Mouse (Mus musculus) G1E (cell line): ENCODE results near the gene Cul1. TPM values are rescaled to one million over a fixed set of nuclear protein-coding genes. Genes with fewer than 3 reads are reported as not detected.
A peak's percentile ranks its signal among the peaks of the same experiment; 100 is the strongest.

Experiments
- ATAC-seq: 2 replicates; pipeline ENCODE4 v1.8.0; 2016; ENCODE audit warnings: mild to moderate bottlenecking; ENCODE audit not compliant: insufficient number of reproducible peaks, poor library complexity, low FRiP score, severe bottlenecking; ENCODE audit errors: extremely low read depth
- DNase-seq: peaks from one replicate; pipeline ENCODE4 v3.0.0; 2012; ENCODE audit warnings: low spot score
- H3K27me3 ChIP-seq: 2 replicates; pipeline ENCODE4 v1.6.1; 2012; ENCODE audit warnings: mild to moderate bottlenecking, low read length, inconsistent platforms; ENCODE audit not compliant: insufficient read depth
- H3K36me3 ChIP-seq: replicated peaks from 2 replicates; pipeline ENCODE3; 2012; ENCODE audit warnings: mild to moderate bottlenecking, inconsistent platforms
- H3K4me1 ChIP-seq: 2 replicates; pipeline ENCODE4 v1.6.1; 2012; ENCODE audit warnings: low read depth, low read length, inconsistent platforms, mixed read lengths; ENCODE audit not compliant: insufficient read depth
- H3K4me3 ChIP-seq: 2 replicates; pipeline ENCODE4 v1.5.1; 2012; ENCODE audit warnings: low read depth, mild to moderate bottlenecking, inconsistent platforms, low read length, moderate library complexity, mixed read lengths
- H3K9me3 ChIP-seq: replicated peaks from 2 replicates; pipeline ENCODE4 v1.6.1; 2012; ENCODE audit warnings: inconsistent platforms
- CTCF ChIP-seq: IDR thresholded peaks from 2 replicates; pipeline ENCODE4 v1.5.1; 2012; ENCODE audit warnings: low read depth, low read length, inconsistent platforms, mixed read lengths
- GATA1 ChIP-seq: IDR thresholded peaks from 2 replicates; pipeline ENCODE4 v1.6.1; 2012; ENCODE audit warnings: borderline replicate concordance, low read length, inconsistent platforms, mixed read lengths
- GATA2 ChIP-seq: IDR thresholded peaks from 2 replicates; pipeline ENCODE4 v1.6.1; 2012; ENCODE audit warnings: low read depth, low read length, inconsistent platforms, borderline replicate concordance
- POLR2AphosphoS5 ChIP-seq: IDR thresholded peaks from 2 replicates; pipeline ENCODE4 v1.6.1; 2012; ENCODE audit warnings: low read depth, low read length, inconsistent platforms; ENCODE audit not compliant: insufficient replicate concordance
- TAL1 ChIP-seq: conservative IDR thresholded peaks from 2 replicates; pipeline ENCODE4 v1.6.1; 2012; ENCODE audit warnings: low read depth, low read length, inconsistent platforms, mixed read lengths
- polyA plus RNA-seq: library from polyadenylated mRNA; stranded (reverse); fragments of >175 nt; gene quantifications from 2 replicates; pipeline ENCODE4 v1.2.3, GENCODE M21; 2012
- total RNA-seq, 2 experiments: library from RNA; stranded (forward) in 1 of 2; stranded (reverse) in 1 of 2; fragments of 200-1000 nt in 1 of 2; fragments of >200 nt in 1 of 2; fragmentation: Nextera tagmentation in 1 of 2; gene quantifications; 2 replicates each; pipeline ENCODE4 v1.2.3; 2014 to 2017

The Cul1 gene
- total and polyA plus RNA-seq, 3 experiments = 22.6 to 184 (median 144) TPM

DNA sequence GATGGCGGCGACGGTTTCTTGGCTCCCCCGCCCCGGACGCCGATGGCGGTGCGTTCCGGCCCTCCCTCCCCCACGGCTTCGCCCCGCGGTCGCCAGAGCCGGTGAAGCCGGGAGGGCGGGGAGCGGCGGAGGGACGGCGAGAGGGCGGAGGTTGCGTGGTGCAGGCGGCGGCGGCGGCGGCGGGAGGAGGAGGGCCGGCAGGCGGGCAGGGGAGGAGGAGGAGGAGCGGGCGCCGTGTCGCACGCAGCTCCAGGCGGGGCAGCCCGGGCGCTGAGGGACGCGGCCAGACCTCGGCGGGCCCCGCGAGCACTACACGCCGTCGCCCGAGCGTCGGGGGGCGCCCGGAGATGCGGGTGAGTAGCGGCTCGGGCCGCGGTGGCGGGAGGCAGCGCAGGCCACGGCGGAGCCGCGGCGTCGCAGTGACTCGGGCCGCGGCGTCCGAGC, 955 bp downstream of the Cul1 start:
- no peaks in the 10 kb centered on the region for H3K27me3 ChIP-seq
- no peak for TF ChIP-seq CTCF
- H3K4me1 ChIP-seq = peaks cover 31% of the 10 kb centered on the region
- no peaks in the 10 kb centered on the region for H3K9me3 ChIP-seq
- peak; percentile 52 for DNase-seq
- peaks cover 2% of the 10 kb centered on the region for H3K36me3 ChIP-seq
- ATAC-seq = no peak
- H3K4me3 ChIP-seq = peak overlapping the region; percentile 90

DNA sequence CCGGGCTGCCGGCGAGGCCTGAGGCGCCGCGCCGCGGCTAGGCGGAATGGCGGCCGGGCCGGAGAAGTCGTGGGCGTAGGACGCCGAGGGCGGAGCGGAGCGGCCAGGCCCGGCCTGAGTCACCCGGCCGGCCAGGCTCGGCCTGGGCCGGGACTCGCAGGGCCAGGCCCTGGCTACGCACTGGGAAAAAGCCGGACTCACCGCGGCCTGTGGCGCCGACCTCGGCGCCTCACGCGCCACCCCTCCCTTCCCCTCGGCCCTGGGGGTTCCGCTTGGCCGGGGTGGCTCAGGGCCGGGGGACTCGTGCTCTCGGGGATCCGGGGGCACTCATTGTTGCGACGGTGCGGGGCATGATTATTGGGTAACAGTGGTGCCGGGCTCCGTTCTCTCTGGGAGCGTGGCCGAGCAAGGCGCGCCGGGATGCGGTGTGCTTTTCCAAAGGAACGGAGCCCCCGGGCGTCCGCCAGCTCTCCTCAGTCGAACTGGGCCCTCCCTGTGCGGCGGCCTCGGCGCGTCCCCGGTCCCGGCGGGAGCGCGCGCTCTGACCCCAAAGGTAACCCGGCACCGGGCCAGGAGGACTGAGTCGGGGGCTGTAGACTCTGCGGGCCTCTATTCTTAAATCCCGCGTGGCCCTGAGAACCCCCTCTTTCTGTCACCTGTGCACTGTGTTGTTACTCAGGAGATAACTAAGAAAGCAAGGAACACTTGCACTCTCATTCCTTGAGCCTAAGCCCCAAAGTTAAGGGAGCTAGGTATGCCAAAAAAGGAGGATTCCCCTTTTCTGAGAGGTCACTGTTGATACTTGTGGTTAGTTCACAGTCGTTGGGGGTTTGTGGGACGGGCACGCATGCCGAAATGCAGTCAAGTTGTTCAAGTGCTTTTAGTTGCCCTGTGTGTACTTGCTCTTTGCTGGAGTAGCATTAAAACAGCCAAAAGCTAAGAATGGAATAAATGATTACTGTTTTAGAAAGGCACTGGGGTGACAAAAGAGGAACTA, 1.7 kb downstream of the Cul1 start:
- no peak for TF ChIP-seq GATA1
- no peak for TF ChIP-seq CTCF
- no peak for TF ChIP-seq GATA2
- TF ChIP-seq TAL1 = no peak
- TF ChIP-seq POLR2AphosphoS5 = no peak
- Histone ChIP-seq H3K36me3 (peaks cover 2% of the 10 kb centered on the region), H3K4me1 (peaks cover 33% of the 10 kb centered on the region), H3K9me3 (no peaks in the 10 kb centered on the region), H3K4me3 (peak overlapping the region; percentile 90), H3K27me3 (no peaks in the 10 kb centered on the region)
- peak; percentile 65 for DNase-seq
- 0 out of 2 replicates have a peak, but pooled peaks have one; percentile 37 for ATAC-seq

DNA sequence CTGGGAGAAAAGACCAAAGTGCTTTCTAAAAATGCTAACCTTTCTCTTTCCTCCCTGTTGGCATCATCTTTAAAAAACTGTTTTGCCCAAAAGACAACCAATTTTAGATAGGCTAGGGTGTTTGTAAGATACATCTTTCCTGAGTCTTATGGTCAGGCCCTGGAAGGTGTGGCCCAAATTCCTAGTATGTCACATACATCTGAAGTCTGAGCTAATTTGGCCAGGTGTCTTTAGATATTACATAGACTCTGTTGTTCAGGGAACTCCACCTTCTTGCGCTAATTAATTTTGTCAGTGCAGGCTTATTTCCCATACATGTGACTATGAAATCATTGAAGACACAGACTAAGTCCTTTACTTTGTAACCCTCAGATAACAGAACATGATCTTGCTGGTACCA, 2.6 kb downstream of the Cul1 start:
- DNase-seq = no peak
- peaks cover 5% of the 10 kb centered on the region for H3K36me3 ChIP-seq
- ATAC-seq = no peak
- H3K4me3 ChIP-seq = peak overlapping the region; percentile 90; the same call in 1 of the 2 replicates
- no peaks in the 10 kb centered on the region for H3K9me3 ChIP-seq
- no peak for TF ChIP-seq GATA1
- TF ChIP-seq CTCF = no peak
- no peak for TF ChIP-seq TAL1
- no peak for TF ChIP-seq GATA2
- no peak for TF ChIP-seq POLR2AphosphoS5
- no peaks in the 10 kb centered on the region for H3K27me3 ChIP-seq
- H3K4me1 ChIP-seq = peaks cover 33% of the 10 kb centered on the region

DNA sequence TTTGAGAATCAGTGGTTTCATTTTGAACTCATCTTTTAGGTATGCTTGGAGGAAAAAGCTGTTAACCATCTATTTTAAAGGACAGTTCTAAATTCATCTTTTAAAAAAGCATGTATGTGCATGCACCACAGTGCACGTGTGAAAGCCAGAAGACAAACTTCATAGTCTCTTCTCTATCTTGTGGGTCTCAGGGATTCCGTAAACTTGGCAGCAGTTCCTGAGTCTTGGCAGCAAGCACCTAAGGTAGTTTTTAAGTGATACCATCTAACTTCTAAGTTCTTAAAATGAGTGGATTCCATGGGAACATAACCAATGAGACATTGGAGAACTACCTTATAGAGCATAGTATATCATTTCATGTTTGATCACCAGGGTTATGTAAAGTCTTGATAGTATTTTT, 3.7 kb downstream of the Cul1 start:
- H3K4me3 ChIP-seq = no peak overlapping the region
- TF ChIP-seq GATA2 (no peak), GATA1 (no peak), TAL1 (no peak), POLR2AphosphoS5 (no peak), CTCF (no peak)
- H3K9me3 ChIP-seq = no peaks in the 10 kb centered on the region
- H3K36me3 ChIP-seq = peaks cover 10% of the 10 kb centered on the region
- peaks cover 35% of the 10 kb centered on the region for H3K4me1 ChIP-seq
- no peak for ATAC-seq
- no peaks in the 10 kb centered on the region for H3K27me3 ChIP-seq
- no peak for DNase-seq

DNA sequence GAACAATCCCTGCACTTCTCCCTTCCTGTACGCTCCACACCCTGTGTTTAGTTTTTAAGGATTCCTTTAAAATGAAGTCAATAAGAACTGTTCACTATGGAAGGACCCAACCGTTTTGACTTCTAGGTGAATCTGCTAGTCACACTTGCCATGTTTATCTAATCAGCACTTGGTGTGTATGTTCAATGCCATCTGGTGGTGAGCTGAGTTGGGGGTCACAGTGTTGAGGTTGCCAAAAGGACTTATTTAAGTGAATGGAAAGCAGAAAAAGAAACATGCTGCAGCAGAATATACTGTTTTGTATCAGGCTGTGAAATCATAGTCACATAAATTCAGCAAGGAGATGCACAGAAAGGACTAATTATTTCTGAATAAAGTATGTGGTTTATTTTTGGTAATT, 12.2 kb downstream of the Cul1 start:
- H3K4me1 ChIP-seq = peaks cover 17% of the 10 kb centered on the region
- TF ChIP-seq GATA2 (no peak), POLR2AphosphoS5 (no peak), GATA1 (no peak), TAL1 (no peak), CTCF (no peak)
- H3K27me3 ChIP-seq = no peaks in the 10 kb centered on the region
- H3K4me3 ChIP-seq = no peak overlapping the region
- H3K9me3 ChIP-seq = no peaks in the 10 kb centered on the region
- DNase-seq (no peak), ATAC-seq (no peak)
- peaks cover 25% of the 10 kb centered on the region for H3K36me3 ChIP-seq

DNA sequence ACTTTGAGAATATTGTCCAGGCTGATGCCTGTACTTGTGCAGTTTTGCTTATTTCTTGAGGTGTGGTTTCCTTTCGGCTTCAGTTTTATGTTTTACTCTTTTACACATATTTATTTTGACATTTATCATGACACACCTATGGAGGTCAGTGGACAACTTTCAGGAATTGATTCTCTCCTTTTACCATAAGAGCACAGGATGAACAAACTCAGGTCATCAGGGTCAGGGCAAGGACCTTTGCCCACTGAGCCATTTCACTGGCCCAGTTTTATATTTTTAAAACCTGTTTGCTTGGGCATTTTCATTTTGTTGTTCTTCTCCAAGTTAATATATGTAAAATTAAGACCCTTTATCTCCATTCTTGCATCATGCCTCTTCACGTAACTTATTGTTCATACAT, 13.3 kb downstream of the Cul1 start:
- DNase-seq (no peak), ATAC-seq (no peak)
- H3K4me1 ChIP-seq = peaks cover 15% of the 10 kb centered on the region
- no peaks in the 10 kb centered on the region for H3K9me3 ChIP-seq
- H3K27me3 ChIP-seq = no peaks in the 10 kb centered on the region
- H3K4me3 ChIP-seq = no peak overlapping the region
- H3K36me3 ChIP-seq = peaks cover 19% of the 10 kb centered on the region
- TF ChIP-seq POLR2AphosphoS5 = no peak
- no peak for TF ChIP-seq GATA1
- TF ChIP-seq CTCF = no peak
- no peak for TF ChIP-seq TAL1
- no peak for TF ChIP-seq GATA2
